Mouse (Mus musculus) liver, embryonic 12.5 days (tissue): Measurements from ENCODE around the gene Cabin1. TPM values are rescaled to one million over a fixed set of nuclear protein-coding genes. Genes with fewer than 3 reads are reported as not detected.
"Not testable (repeated sequence)": the region's sequence is repeated elsewhere in the genome, so short reads cannot be mapped to it uniquely, and the experiment has no call there.

Experiments used
- ATAC-seq: fragments of 200-750 bp; cut with Nextera tagmentation; 2 replicates; pipeline ENCODE4 v1.8.0; 2017; ENCODE audit warnings: moderate number of reproducible peaks, mild to moderate bottlenecking, moderate library complexity
- H3K27ac ChIP-seq: fragments of 300-500 bp; sonication (generic); 2 replicates; pipeline ENCODE4 v1.5.1; 2016; ENCODE audit warnings: mild to moderate bottlenecking
- H3K27me3 ChIP-seq: fragments of 300-500 bp; sonication (generic); replicated peaks from 2 replicates; pipeline ENCODE4 v1.6.1; 2016; ENCODE audit warnings: mild to moderate bottlenecking, moderate library complexity
- H3K36me3 ChIP-seq: fragments of 300-500 bp; sonication (generic); 2 replicates; pipeline ENCODE4 v1.6.1; 2016; ENCODE audit warnings: mild to moderate bottlenecking, moderate library complexity
- H3K4me1 ChIP-seq: fragments of 300-500 bp; sonication (generic); 2 replicates; pipeline ENCODE4 v1.6.1; 2016
- H3K4me2 ChIP-seq: fragments of 300-500 bp; sonication (generic); 2 replicates; pipeline ENCODE4 v1.6.1; 2016; ENCODE audit warnings: mild to moderate bottlenecking, moderate library complexity
- H3K4me3 ChIP-seq: fragments of 300-500 bp; sonication (generic); 2 replicates; pipeline ENCODE4 v1.5.1; 2016; ENCODE audit warnings: mild to moderate bottlenecking, moderate library complexity
- H3K9ac ChIP-seq: fragments of 300-500 bp; sonication (generic); 2 replicates; pipeline ENCODE4 v1.6.1; 2016; ENCODE audit warnings: mild to moderate bottlenecking, moderate library complexity
- H3K9me3 ChIP-seq: fragments of 300-500 bp; sonication (generic); replicated peaks from 2 replicates; pipeline ENCODE4 v1.6.1; 2016; ENCODE audit warnings: mild to moderate bottlenecking, moderate library complexity
- WGBS: fragments of 180-500 bp; shearing (Covaris S2); methylation state at CpG from one replicate; pipeline ENCODE4 v1.1.7; 2016; ENCODE audit not compliant: insufficient replicate concordance; 5-methylcytosine and 5-hydroxymethylcytosine counted together
- polyA plus RNA-seq: library from polyadenylated mRNA; unstranded; fragments of >200 nt; fragmentation: Nextera tagmentation; extraction: Ambion mirVana; gene quantifications from 2 replicates; pipeline ENCODE4 v1.2.1, GENCODE M21; 2016

The Cabin1 gene
- polyA plus RNA-seq, 1 experiment from 2014 or later = 24.4 TPM

DNA sequence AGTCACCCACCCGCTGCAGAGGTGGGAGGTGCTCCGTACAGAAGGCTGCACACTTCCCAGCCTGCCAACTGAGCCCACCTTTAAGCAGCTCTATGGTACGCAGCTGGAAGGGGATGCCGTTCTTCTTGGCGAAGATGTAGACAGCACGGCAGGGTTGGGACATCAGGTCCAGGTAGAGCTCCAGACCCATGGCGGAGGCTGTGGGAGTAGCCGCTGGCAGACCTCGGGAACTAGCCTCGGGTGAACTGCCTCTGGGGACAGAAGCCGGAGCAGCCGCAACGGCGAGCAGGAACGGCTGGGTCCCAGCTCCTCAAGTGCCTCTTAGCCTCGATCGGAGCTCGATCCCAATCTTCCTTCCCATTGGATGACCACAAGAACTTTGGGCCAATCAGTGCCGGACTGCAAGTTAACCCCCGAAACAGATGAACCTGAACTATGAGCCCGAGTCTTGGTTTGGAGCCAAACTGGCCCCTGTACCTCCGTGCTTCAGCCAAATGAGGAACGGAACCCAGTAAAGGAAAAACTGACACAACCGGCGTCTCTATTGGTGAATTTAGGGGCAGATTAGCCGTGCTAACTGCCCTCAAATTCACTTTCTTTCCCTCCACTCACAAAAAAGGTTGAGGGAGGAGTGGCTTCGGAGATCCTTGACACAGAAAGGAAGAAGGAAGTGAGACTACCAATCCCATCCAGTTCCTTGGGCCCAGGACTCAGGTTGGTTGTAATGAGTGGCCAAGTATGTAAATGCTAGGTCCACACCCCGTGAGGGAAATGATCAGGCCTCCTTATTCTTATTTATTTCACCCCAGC is 16.8 kb upstream of the Cabin1 start, which contains the start of the genes Gm20441 and Gstt3:
Gm20441 (minus strand) TSS at position 186 of the 810 bp plus-strand sequence.
Gstt3 (minus strand) TSS at position 646 of the 810 bp plus-strand sequence.
- H3K9ac ChIP-seq = no peak within 1 kb of the TSS; the same call in 1 of the 2 replicates
- peak within 1 kb of the TSS; percentile 60 for H3K4me2 ChIP-seq
- no peaks in the 10 kb centered on the region for H3K36me3 ChIP-seq
- H3K9me3 ChIP-seq = no peaks in the 10 kb centered on the region
- peaks cover 88% of the 10 kb centered on the region for H3K27me3 ChIP-seq
- 2% methylated on average over 28 of the region's 28 CpGs for WGBS
- H3K4me1 ChIP-seq = 0 out of 2 replicates have a peak, but pooled peaks cover 3% of the 10 kb centered on the region
- peak within 1 kb of the TSS; percentile 41 for H3K4me3 ChIP-seq
- no peak within 1 kb of the TSS for H3K27ac ChIP-seq
- ATAC-seq = peak; percentile 24; the same call in 1 of the 2 replicates

DNA sequence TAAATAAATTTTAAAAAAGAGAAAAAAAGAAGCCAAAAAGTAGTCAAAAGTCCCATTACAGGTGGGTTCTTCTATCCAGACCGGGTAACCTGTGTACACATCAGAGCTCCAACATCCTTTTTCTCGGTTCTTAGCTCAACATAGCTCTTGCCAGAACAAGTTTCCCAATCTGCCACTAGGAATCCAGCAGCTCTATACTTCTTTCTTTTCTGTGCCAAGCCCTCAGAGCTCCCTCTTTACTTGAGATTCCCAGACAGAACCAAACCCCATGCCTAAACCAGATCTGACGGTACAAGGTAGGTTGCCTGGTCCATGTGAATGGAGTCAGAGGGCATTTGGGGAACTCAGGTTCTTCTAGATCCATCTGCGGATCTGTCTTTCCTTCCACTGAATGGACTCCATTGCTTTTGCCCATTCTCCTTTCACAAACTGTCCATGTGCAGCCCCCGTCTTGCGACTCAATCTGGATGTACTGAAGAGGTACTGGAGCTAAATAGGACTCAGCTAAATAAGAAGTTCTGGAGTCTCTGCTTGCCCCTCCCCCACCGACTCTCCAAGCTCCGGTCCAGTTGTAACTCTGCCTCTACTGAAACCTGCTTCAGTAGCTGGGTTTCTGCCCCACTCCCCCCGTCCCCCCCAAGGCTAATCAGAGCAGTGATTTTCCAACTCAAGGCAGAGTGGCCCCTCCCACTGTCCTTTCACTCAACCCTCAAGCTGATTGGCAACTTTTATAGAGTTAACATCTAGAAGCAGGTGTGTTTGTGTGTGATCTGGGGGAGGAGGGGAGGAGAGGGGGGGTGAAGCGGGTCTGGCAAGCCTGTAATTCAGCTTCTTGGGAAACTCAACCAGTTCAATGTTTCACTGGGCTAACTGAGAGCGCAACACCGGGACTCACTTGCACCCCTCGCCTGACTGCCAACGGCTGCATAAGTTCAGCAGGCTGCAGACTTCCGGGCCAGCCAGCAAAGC is 15.3 kb upstream of the Cabin1 start:
- ATAC-seq = no peak
- H3K4me1 ChIP-seq = 0 out of 2 replicates have a peak, but pooled peaks cover 3% of the 10 kb centered on the region
- WGBS = 33% methylated on average over 15 of the region's 15 CpGs
- peaks cover 83% of the 10 kb centered on the region for H3K27me3 ChIP-seq
- no peak overlapping the region for H3K9ac ChIP-seq
- H3K9me3 ChIP-seq = no peaks in the 10 kb centered on the region
- no peak overlapping the region for H3K4me3 ChIP-seq
- H3K27ac ChIP-seq = no peak overlapping the region
- H3K4me2 ChIP-seq = peak overlapping the region; percentile 60
- H3K36me3 ChIP-seq = no peaks in the 10 kb centered on the region

DNA sequence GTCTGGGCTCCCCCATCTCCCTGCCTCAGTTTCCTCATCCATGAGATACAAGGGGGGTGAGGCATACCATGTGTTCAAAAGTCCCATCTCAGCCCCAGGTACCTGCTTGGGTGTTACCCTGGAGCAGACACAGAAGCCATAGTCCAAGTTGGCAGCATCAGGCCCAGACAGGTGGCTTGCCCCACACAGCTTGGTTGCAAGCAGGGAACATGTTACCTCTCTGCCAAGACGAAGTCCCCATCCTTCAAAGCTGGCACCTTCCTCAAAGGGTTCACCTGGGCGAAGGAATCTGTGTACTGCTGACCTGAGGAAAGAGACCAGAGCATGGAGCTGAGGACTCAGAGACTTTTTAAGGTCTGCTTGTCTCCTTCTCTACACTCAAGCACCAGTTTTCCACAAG is 13.7 kb upstream of the Cabin1 start:
- no peaks in the 10 kb centered on the region for H3K36me3 ChIP-seq
- no peaks in the 10 kb centered on the region for H3K9me3 ChIP-seq
- no peak overlapping the region for H3K9ac ChIP-seq
- WGBS = 51% methylated on average over 2 of the region's 2 CpGs
- peaks cover 15% of the 10 kb centered on the region for H3K4me1 ChIP-seq
- H3K27ac ChIP-seq = no peak overlapping the region
- no peak for ATAC-seq
- H3K27me3 ChIP-seq = peaks cover 69% of the 10 kb centered on the region
- H3K4me2 ChIP-seq = no peak overlapping the region
- no peak overlapping the region for H3K4me3 ChIP-seq

DNA sequence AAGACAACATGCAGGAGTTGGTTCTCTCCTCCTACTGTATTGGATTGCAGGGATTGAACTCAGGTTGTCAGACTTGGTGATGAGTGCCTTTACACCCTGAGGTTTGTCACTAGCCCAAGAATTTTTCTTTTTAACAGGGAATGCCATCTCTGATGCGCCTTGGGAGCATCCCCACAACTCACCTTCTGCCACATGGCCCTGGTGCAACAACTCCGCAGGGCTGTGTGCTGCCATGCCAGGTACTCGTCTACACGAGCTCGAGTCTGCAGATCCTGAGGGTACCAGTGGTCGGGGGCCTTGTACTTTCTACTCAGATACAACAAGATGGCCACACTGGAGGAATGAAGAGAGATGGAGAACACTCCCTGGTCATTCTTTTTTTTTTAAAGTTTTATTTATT is 12.4 kb upstream of the Cabin1 start:
- Histone ChIP-seq H3K4me1 (peaks cover 25% of the 10 kb centered on the region), H3K27me3 (peaks cover 56% of the 10 kb centered on the region), H3K4me2 (no peak overlapping the region), H3K9ac (no peak overlapping the region), H3K36me3 (no peaks in the 10 kb centered on the region), H3K4me3 (no peak overlapping the region), H3K27ac (no peak overlapping the region), H3K9me3 (no peaks in the 10 kb centered on the region)
- 72% methylated on average over 6 of the region's 6 CpGs for WGBS
- ATAC-seq = no peak

DNA sequence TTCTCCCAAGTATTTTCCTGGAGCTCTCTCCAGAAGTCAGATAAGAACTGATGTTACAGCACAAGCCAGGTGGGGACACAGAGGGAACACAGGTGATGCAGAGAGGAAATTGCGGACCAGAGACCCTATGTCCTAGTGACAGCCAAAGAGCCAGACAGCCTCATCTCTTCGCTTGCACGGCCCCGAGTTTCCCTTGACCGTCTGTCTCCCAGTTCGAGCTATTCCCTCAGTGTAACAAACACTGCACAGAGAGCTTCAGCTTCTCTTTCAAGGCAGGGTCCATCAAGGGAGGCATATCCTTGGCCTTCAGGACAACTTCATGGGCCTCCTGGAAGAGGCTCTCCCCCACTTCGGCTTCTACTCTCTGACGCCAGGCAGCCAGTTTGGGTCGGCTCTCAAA is 10.4 kb upstream of the Cabin1 start:
- peaks cover 36% of the 10 kb centered on the region for H3K27me3 ChIP-seq
- H3K9ac ChIP-seq = no peak overlapping the region
- no peak for ATAC-seq
- peaks cover 24% of the 10 kb centered on the region for H3K4me1 ChIP-seq
- H3K27ac ChIP-seq = no peak overlapping the region
- H3K4me3 ChIP-seq = no peak overlapping the region
- 79% methylated on average over 9 of the region's 9 CpGs for WGBS
- no peak overlapping the region for H3K4me2 ChIP-seq
- no peaks in the 10 kb centered on the region for H3K36me3 ChIP-seq
- no peaks in the 10 kb centered on the region for H3K9me3 ChIP-seq

DNA sequence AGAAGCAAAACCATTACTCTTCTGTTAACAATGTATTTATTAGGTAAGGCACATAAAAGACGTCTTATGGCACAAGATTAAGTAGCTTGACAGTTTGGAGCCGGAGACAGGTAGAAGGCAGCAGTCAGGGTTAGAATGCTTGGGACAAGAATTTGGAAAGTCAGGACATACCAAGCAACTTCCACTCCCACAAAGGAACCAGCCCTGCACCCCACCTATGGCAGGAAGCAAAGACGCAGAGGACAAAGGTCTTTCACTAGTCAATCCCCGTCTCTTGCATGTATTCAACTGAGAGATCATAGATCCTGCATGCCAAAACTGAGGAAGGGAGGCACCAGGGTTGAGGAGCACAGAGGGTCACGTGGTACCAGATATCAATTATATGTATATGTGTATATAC is 10.0 kb upstream of the Cabin1 start:
- 79% methylated on average over 5 of the region's 5 CpGs for WGBS
- Histone ChIP-seq H3K36me3 (no peaks in the 10 kb centered on the region), H3K27ac (no peak overlapping the region), H3K9me3 (no peaks in the 10 kb centered on the region), H3K4me2 (peak overlapping the region; percentile 99; the same call in 1 of the 2 replicates), H3K9ac (no peak overlapping the region), H3K4me1 (peaks cover 24% of the 10 kb centered on the region), H3K27me3 (peaks cover 31% of the 10 kb centered on the region), H3K4me3 (no peak overlapping the region)
- ATAC-seq = no peak

DNA sequence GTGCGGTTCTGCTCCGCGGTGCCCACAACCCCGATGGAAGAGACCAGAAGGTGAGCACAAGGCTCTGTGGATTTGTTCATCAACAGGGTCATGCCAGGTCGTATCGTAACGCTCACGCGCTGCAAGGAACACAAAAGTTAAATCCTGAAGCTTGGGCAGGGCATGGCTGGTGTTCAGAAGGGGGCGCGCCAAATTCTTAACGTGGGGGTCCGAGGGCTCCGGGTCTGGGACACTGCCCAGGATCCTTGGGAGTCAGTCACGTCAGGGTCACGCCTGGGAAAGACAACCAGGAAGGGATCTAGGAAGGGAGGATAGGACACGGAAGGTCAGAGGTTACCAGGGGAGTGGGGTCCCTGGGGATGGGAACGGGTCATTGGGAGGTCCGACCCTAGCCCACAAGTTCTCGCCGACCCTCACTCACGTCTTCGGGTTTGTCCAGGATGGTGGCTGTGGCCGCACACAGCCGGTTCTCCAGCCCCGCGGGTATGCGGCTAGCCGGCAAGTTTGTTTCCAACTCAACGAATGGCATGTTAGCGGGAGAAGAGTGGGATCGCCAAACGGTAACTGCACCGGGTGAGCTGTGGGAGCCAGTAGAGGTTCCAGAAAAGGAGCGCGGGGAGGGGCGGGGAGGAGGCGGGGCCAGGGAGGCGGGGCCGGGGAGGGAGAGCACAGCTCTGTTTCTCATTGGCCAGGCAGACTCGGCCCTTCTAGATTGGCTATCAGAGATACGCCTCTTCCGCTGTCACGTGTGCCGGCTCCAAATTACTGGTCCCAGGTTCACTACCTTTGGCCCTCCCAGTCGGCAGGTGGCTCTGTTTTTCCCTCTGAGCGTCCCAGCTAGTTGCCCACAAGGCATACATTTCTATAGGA is 8.9 kb upstream of the Cabin1 start, which contains the start of gene Ddt:
Ddt (minus strand) TSS at position 620 of the 870 bp plus-strand sequence.
- under 1% methylated on average over 46 of the region's 47 CpGs for WGBS
- H3K4me3 ChIP-seq = peak within 1 kb of the TSS; percentile 72
- H3K27ac ChIP-seq = peak within 1 kb of the TSS; percentile 72

DNA sequence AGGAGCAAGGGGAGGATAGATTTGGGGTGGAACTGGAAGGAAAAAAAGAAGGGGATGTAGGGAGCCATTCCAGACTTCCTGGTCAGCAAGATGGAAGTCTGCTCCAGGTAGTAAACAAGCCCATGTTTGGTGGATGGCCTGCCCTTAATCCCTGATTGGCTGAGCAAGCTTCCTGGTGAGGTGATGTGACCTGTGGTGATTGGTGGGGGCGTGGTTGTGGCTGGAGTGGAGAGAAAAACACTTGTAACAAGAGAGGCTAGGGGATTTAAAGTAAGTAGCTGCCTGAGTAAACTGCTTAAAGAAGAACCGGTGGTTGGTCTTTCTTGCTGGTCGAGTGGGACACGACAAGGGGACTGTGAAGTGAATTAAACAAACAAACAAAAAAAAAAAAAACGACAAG is 3.6 kb upstream of the Cabin1 start:
- H3K9me3 ChIP-seq, H3K4me2 ChIP-seq, H3K36me3 ChIP-seq, H3K27ac ChIP-seq, ATAC-seq, H3K27me3 ChIP-seq, H3K9ac ChIP-seq, H3K4me3 ChIP-seq: not testable (repeated sequence)
- 40% methylated on average over 5 of the region's 5 CpGs for WGBS
- H3K4me1 ChIP-seq = peaks cover 36% of the 10 kb centered on the region

More for the DNA sequence above, 8.9 kb upstream of the Cabin1 start, which contains the start of gene Ddt:
- H3K4me1 ChIP-seq = peaks cover 24% of the 10 kb centered on the region
- no peaks in the 10 kb centered on the region for H3K9me3 ChIP-seq
- peak within 1 kb of the TSS; percentile 78 for H3K9ac ChIP-seq
- H3K27me3 ChIP-seq = peaks cover 22% of the 10 kb centered on the region
- peak; percentile 92 for ATAC-seq
- no peaks in the 10 kb centered on the region for H3K36me3 ChIP-seq
- peak within 1 kb of the TSS; percentile 99 for H3K4me2 ChIP-seq

DNA sequence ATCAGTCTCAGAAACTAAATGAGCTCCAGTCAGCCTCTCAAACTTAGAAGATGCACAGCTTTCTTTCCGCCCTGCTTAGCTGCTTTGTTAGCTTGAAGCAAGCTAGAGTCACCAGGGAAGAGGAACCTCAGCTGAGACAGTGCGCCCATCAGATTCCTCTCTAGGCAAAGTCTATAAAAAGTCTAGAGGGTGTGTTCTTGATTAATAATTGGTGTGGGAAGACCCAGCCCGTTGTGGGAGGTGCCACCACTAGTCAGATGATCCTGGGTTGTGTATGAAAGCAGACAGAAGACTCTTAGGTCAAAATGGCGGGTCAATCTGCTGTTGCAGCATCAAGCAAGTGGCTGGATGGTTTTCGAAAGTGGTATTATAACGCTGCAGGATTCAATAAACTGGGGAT is 2.7 kb upstream of the Cabin1 start:
- no peak for ATAC-seq
- Histone ChIP-seq H3K36me3 (peaks cover 6% of the 10 kb centered on the region), H3K4me2 (no peak overlapping the region), H3K9me3 (no peaks in the 10 kb centered on the region), H3K9ac (no peak overlapping the region), H3K4me1 (peaks cover 38% of the 10 kb centered on the region), H3K4me3 (no peak overlapping the region), H3K27me3 (no peaks in the 10 kb centered on the region), H3K27ac (no peak overlapping the region)
- 72% methylated on average over 6 of the region's 6 CpGs for WGBS

DNA sequence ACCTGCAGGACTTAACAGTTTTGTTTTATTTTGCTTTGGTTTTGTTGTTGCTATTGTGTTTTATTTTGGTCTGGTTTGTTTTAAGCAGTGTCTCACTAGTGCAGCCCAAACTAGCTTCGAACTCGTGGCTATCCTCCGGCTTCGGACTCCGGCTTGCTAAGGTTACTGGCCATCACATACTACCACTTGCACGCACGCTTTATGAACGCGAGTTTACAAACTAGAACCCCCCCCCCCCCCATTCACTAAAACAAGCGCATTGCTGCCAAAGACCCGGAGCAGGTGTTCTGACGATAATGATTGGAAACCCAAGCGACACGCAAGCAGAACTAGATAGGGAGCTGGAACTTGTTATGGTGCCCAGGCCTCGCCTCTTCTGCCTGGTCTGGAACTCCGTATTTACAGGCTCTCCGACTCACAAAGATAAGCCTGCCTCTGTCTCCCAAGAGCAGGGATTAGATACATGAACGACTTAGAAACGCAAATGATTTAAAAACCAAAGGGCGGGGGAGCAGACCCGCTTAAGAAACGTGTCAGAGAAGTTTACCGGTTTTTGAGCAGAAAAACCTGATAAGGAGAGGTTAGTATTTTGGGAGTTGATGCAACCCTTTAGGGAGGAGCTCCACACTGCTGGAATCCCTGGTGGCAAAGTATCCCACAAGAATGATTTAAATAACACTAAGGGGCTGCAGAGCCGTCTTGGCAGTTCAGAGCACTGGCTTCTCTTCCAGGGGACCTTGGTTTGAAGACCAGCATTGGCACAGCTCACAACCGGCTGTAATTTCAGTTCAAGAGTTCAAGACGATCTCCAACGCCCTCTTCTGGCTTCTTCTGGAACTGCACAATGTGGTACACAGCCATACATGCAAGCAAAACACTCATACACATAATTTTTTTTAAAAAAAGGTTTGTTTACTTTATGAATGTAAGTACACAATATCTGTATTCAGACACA is 655 bp upstream of the Cabin1 start:
- Histone ChIP-seq H3K4me2 (peak overlapping the region; percentile 87), H3K9ac (peak overlapping the region; percentile 92), H3K4me3 (peak overlapping the region; percentile 97), H3K27me3 (no peaks in the 10 kb centered on the region), H3K36me3 (peaks cover 26% of the 10 kb centered on the region), H3K4me1 (peaks cover 39% of the 10 kb centered on the region), H3K9me3 (no peaks in the 10 kb centered on the region), H3K27ac (peak overlapping the region; percentile 95)
- peak; percentile 51 for ATAC-seq
- under 1% methylated on average over 27 of the region's 27 CpGs for WGBS
